Mouse (Mus musculus): Measurements from ENCODE around the gene Tmem248.
A peak's percentile ranks its signal among the peaks of the same experiment; 100 is the strongest.

Tmem248 gene

GRCm38 (mm10) chr5:130203948-130204347, 12.9 kb upstream of the Tmem248 start:
- DNase-seq (ENCODE audit: low spot score): no peak

- no peak for DNase-seq (ENCODE audit: low spot score)
Measured at GRCm38 (mm10) chr5:130204560-130204959, 12.3 kb upstream of the Tmem248 start.

GRCm38 (mm10) chr5:130205441-130206023, 11.3 kb upstream of the Tmem248 start:
- DNase-seq (ENCODE audit: low spot score): no peak

GRCm38 (mm10) chr5:130207299-130207698, 9.6 kb upstream of the Tmem248 start:
- DNase-seq (ENCODE audit: low spot score): no peak

- no peak for DNase-seq (ENCODE audit: low spot score)
Measured at GRCm38 (mm10) chr5:130212956-130213355, 3.9 kb upstream of the Tmem248 start.

- no peak for DNase-seq (ENCODE audit: low spot score)
Measured at GRCm38 (mm10) chr5:130217406-130217805, 525 bp downstream of the Tmem248 start.

- no peak for DNase-seq (ENCODE audit: low spot score)
Measured at GRCm38 (mm10) chr5:130218336-130218735, 1.5 kb downstream of the Tmem248 start.

GRCm38 (mm10) chr5:130221316-130221715, 4.4 kb downstream of the Tmem248 start:
- DNase-seq (ENCODE audit: low spot score): no peak

GRCm38 (mm10) chr5:130221760-130222145, 4.9 kb downstream of the Tmem248 start:
- peak; percentile 47 for DNase-seq (ENCODE audit: low spot score)

GRCm38 (mm10) chr5:130222146-130223004, 5.5 kb downstream of the Tmem248 start:
- peak; percentile 90 for DNase-seq (ENCODE audit: low spot score)

- no peak for DNase-seq (ENCODE audit: low spot score)
Measured at GRCm38 (mm10) chr5:130226790-130227189, 9.9 kb downstream of the Tmem248 start.

GRCm38 (mm10) chr5:130228120-130228519, 11.2 kb downstream of the Tmem248 start:
- DNase-seq (ENCODE audit: low spot score): no peak

- DNase-seq (ENCODE audit: low spot score): no peak
Measured at GRCm38 (mm10) chr5:130236302-130236701, 19.4 kb downstream of the Tmem248 start.

GRCm38 (mm10) chr5:130239236-130239635, 22.4 kb downstream of the Tmem248 start:
- no peak for DNase-seq (ENCODE audit: low spot score)

GRCm38 (mm10) chr5:130239856-130240255, 23.0 kb downstream of the Tmem248 start:
- DNase-seq (ENCODE audit: low spot score): no peak

GRCm38 (mm10) chr5:130241426-130241825, 24.5 kb downstream of the Tmem248 start:
- no peak for DNase-seq (ENCODE audit: low spot score)

GRCm38 (mm10) chr5:130247823-130248222, 30.9 kb downstream of the Tmem248 start:
- no peak for DNase-seq (ENCODE audit: low spot score)

- DNase-seq (ENCODE audit: low spot score): peak; percentile 71
Measured at GRCm38 (mm10) chr5:130254164-130255016, 37.5 kb downstream of the Tmem248 start.

GRCm38 (mm10) chr5:130255017-130255720, 38.3 kb downstream of the Tmem248 start, which contains the start of the genes Sbds and Tyw1:
TSS of gene Sbds (minus strand) at chr5:130255530.
TSS of gene Tyw1 (plus strand) at chr5:130255619.
- DNase-seq (ENCODE audit: low spot score): peak; percentile 99

GRCm38 (mm10) chr5:130255799-130256525, 39.1 kb downstream of the Tmem248 start:
- DNase-seq (ENCODE audit: low spot score): peak; percentile 21

GRCm38 (mm10) chr5:130256678-130257271, 39.9 kb downstream of the Tmem248 start:
- peak; percentile 98 for DNase-seq (ENCODE audit: low spot score)

Measured in embryo, embryonic 10.5 days (tissue).